Mouse (Mus musculus) forebrain, embryonic 14.5 days (tissue): ENCODE data around the gene Ntm. TPM values are rescaled to one million over a fixed set of nuclear protein-coding genes. Genes with fewer than 3 reads are reported as not detected.
A peak's percentile ranks its signal among the peaks of the same experiment; 100 is the strongest.

Experiments used
- ATAC-seq: fragments of 200-750 bp; cut with Nextera tagmentation; 2 replicates; pipeline ENCODE4 v1.8.0; 2017; ENCODE audit warnings: mild to moderate bottlenecking, moderate library complexity
- DNase-seq: peaks from one replicate; pipeline ENCODE4 v3.0.0-alpha.2; 2015; ENCODE audit warnings: low spot score
- H3K27ac ChIP-seq: fragments of 300-500 bp; sonication (generic); 2 replicates; pipeline ENCODE4 v1.5.1; 2014; ENCODE audit warnings: low read depth, mild to moderate bottlenecking, control low read depth, low read length, moderate library complexity
- H3K27me3 ChIP-seq: fragments of 300-500 bp; sonication (generic); replicated peaks from 2 replicates; pipeline ENCODE4 v1.6.1; 2014; ENCODE audit warnings: low read length, control low read depth, mixed read lengths; ENCODE audit not compliant: control insufficient read depth, insufficient read depth
- H3K36me3 ChIP-seq: fragments of 300-500 bp; sonication (generic); 2 replicates; pipeline ENCODE4 v1.6.1; 2014; ENCODE audit warnings: low read length, control low read depth; ENCODE audit not compliant: control insufficient read depth, insufficient read depth
- H3K4me1 ChIP-seq: fragments of 300-500 bp; sonication (generic); 2 replicates; pipeline ENCODE4 v1.6.1; 2014; ENCODE audit warnings: antibody characterized with exemption, low read length, control low read depth; ENCODE audit not compliant: control insufficient read depth, insufficient read depth
- H3K4me2 ChIP-seq: fragments of 300-500 bp; sonication (generic); 2 replicates; pipeline ENCODE4 v1.6.1; 2014; ENCODE audit warnings: mild to moderate bottlenecking, control low read depth, low read length
- H3K4me3 ChIP-seq: fragments of 300-500 bp; sonication (generic); 2 replicates; pipeline ENCODE4 v1.5.1; 2014; ENCODE audit warnings: low read depth, low read length, control low read depth
- H3K9ac ChIP-seq: fragments of 300-500 bp; sonication (generic); 2 replicates; pipeline ENCODE4 v1.6.1; 2014; ENCODE audit warnings: mild to moderate bottlenecking, low read length, control low read depth, moderate library complexity
- H3K9me3 ChIP-seq: fragments of 300-500 bp; sonication (generic); replicated peaks from 2 replicates; pipeline ENCODE4 v1.6.1; 2016; ENCODE audit warnings: low read length, control low read depth, mixed read lengths; ENCODE audit not compliant: control insufficient read depth
- WGBS: fragments of 180-500 bp; shearing (Covaris S2); extraction: QIAGEN DNeasy Blood & Tissue Kit; methylation state at CpG from one replicate; pipeline ENCODE4 v1.1.7; 2014; 5-methylcytosine and 5-hydroxymethylcytosine counted together
- polyA plus RNA-seq: library from polyadenylated mRNA; unstranded; fragments of >200 nt; fragmentation: Nextera tagmentation; extraction: Ambion mirVana; gene quantifications from 2 replicates; pipeline ENCODE4 v1.2.1, GENCODE M21; 2014

The Ntm gene
- polyA plus RNA-seq, 1 experiment from 2014 or later: 72.9 TPM

GRCm38 (mm10) chr9:29587376-29587775 lies 375.6 kb downstream of the Ntm start:
- Histone ChIP-seq H3K36me3 (no peaks in the 10 kb centered on the region), H3K4me1 (0 out of 2 replicates have a peak, but pooled peaks cover 2% of the 10 kb centered on the region), H3K27me3 (no peaks in the 10 kb centered on the region), H3K9me3 (no peaks in the 10 kb centered on the region), H3K27ac (no peak overlapping the region), H3K9ac (no peak overlapping the region), H3K4me3 (no peak overlapping the region), H3K4me2 (no peak overlapping the region)
- DNase-seq: peak; percentile 68
- ATAC-seq: peak; percentile 52
- WGBS: 39% methylated on average over 5 of the region's 5 CpGs

GRCm38 (mm10) chr9:29586381-29586770 lies 376.6 kb downstream of the Ntm start:
- Histone ChIP-seq H3K4me2 (no peak overlapping the region), H3K36me3 (no peaks in the 10 kb centered on the region), H3K9me3 (no peaks in the 10 kb centered on the region), H3K4me1 (0 out of 2 replicates have a peak, but pooled peaks cover 2% of the 10 kb centered on the region), H3K27me3 (no peaks in the 10 kb centered on the region), H3K9ac (no peak overlapping the region), H3K4me3 (no peak overlapping the region), H3K27ac (no peak overlapping the region)
- DNase-seq (no peak), ATAC-seq (no peak)
- WGBS: 81% methylated on average over 10 of the region's 10 CpGs

GRCm38 (mm10) chr9:29585746-29586380 lies 377.1 kb downstream of the Ntm start:
- Histone ChIP-seq H3K27me3 (no peaks in the 10 kb centered on the region), H3K4me2 (no peak overlapping the region), H3K4me3 (no peak overlapping the region), H3K36me3 (no peaks in the 10 kb centered on the region), H3K9me3 (no peaks in the 10 kb centered on the region), H3K27ac (no peak overlapping the region), H3K9ac (no peak overlapping the region), H3K4me1 (0 out of 2 replicates have a peak, but pooled peaks cover 2% of the 10 kb centered on the region)
- ATAC-seq (no peak), DNase-seq (peak; percentile 69)
- WGBS: 58% methylated on average over 8 of the region's 8 CpGs

GRCm38 (mm10) chr9:29578226-29578625 lies 384.7 kb downstream of the Ntm start:
- 76% methylated on average over 11 of the region's 11 CpGs for WGBS
- no peaks in the 10 kb centered on the region for H3K27me3 ChIP-seq
- no peaks in the 10 kb centered on the region for H3K4me1 ChIP-seq

GRCm38 (mm10) chr9:29576051-29576533 lies 386.8 kb downstream of the Ntm start:
- peak; percentile 57 for ATAC-seq
- Histone ChIP-seq H3K4me3 (no peak overlapping the region), H3K36me3 (no peaks in the 10 kb centered on the region), H3K9ac (no peak overlapping the region), H3K4me1 (no peaks in the 10 kb centered on the region), H3K9me3 (no peaks in the 10 kb centered on the region), H3K27ac (0 out of 2 replicates have a peak overlapping the region, but pooled peaks have one; percentile 27), H3K4me2 (no peak overlapping the region), H3K27me3 (no peaks in the 10 kb centered on the region)
- peak; percentile 46 for DNase-seq
- 26% methylated on average over 4 of the region's 4 CpGs for WGBS

More at GRCm38 (mm10) chr9:29578226-29578625, 384.7 kb downstream of the Ntm start:
- Histone ChIP-seq H3K4me2 (no peak overlapping the region), H3K9me3 (no peaks in the 10 kb centered on the region), H3K9ac (no peak overlapping the region), H3K4me3 (no peak overlapping the region), H3K27ac (no peak overlapping the region), H3K36me3 (no peaks in the 10 kb centered on the region)
- DNase-seq (no peak), ATAC-seq (no peak)

- H3K9ac ChIP-seq: no peak overlapping the region
- H3K27ac ChIP-seq: no peak overlapping the region
- H3K4me1 ChIP-seq: no peaks in the 10 kb centered on the region
- no peaks in the 10 kb centered on the region for H3K9me3 ChIP-seq
- no peaks in the 10 kb centered on the region for H3K27me3 ChIP-seq
- WGBS: 79% methylated on average over 5 of the region's 5 CpGs
- H3K4me3 ChIP-seq: no peak overlapping the region
- no peak overlapping the region for H3K4me2 ChIP-seq
- ATAC-seq (no peak), DNase-seq (no peak)
- H3K36me3 ChIP-seq: no peaks in the 10 kb centered on the region
Measured at GRCm38 (mm10) chr9:29574548-29574947, 388.4 kb downstream of the Ntm start.

- no peak overlapping the region for H3K27ac ChIP-seq
- H3K9ac ChIP-seq: no peak overlapping the region
- 74% methylated on average over 5 of the region's 5 CpGs for WGBS
- no peak overlapping the region for H3K4me2 ChIP-seq
- H3K4me1 ChIP-seq: no peaks in the 10 kb centered on the region
- ATAC-seq (no peak), DNase-seq (no peak)
- no peaks in the 10 kb centered on the region for H3K36me3 ChIP-seq
- H3K27me3 ChIP-seq: no peaks in the 10 kb centered on the region
- H3K9me3 ChIP-seq: no peaks in the 10 kb centered on the region
- H3K4me3 ChIP-seq: no peak overlapping the region
Measured at GRCm38 (mm10) chr9:29568571-29568970, 394.4 kb downstream of the Ntm start.

- 90% methylated on average over 5 of the region's 5 CpGs for WGBS
- Histone ChIP-seq H3K36me3 (no peaks in the 10 kb centered on the region), H3K4me2 (no peak overlapping the region), H3K9ac (no peak overlapping the region), H3K4me3 (no peak overlapping the region), H3K9me3 (no peaks in the 10 kb centered on the region), H3K27me3 (no peaks in the 10 kb centered on the region), H3K4me1 (no peaks in the 10 kb centered on the region), H3K27ac (no peak overlapping the region)
- ATAC-seq (no peak), DNase-seq (peak; percentile 24)
Measured at GRCm38 (mm10) chr9:29562419-29563071, 400.4 kb downstream of the Ntm start.

- 92% methylated on average over 4 of the region's 4 CpGs for WGBS
- Histone ChIP-seq H3K4me3 (no peak overlapping the region), H3K27ac (no peak overlapping the region), H3K36me3 (no peaks in the 10 kb centered on the region), H3K4me2 (no peak overlapping the region), H3K9me3 (no peaks in the 10 kb centered on the region), H3K4me1 (no peaks in the 10 kb centered on the region), H3K9ac (no peak overlapping the region), H3K27me3 (no peaks in the 10 kb centered on the region)
- ATAC-seq: no peak
- no peak for DNase-seq
Measured at GRCm38 (mm10) chr9:29558915-29559314, 404.0 kb downstream of the Ntm start.
